Mouse (Mus musculus) fat pad, adult 2 months (tissue): ENCODE data around the gene Tgm1.
"Not testable (repeated sequence)": the region's sequence is repeated elsewhere in the genome, so short reads cannot be mapped to it uniquely, and the experiment has no call there.

Source experiments
- DNase-seq: peaks from one replicate; pipeline ENCODE4 v3.0.0-alpha.2; 2011; ENCODE audit warnings: low read depth, low spot score; ENCODE audit errors: extremely low read depth

Tgm1 gene

DNA sequence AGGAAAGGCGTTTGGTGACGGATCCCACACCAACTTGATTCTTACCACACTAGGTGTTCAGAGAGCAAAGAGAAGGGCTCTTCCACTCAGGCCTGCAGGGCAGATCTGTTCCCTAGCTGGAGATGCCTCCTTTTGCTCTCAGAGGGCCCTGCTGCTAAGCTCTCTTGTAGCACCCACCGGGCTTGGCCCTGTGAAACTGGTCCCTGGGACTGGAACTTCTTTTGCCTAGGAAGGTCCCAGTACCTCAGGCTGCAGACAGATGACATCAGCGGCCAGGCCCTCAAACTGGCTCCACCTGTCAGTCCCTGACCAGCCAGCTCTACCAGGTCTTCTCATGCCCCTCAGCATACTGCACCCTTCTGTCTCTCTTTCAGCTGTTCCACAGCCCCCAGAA lies at the start of gene Tgm1:
Tgm1 (minus strand) TSS at position 198 of the 394 bp plus-strand sequence.
- no peak for DNase-seq

DNA sequence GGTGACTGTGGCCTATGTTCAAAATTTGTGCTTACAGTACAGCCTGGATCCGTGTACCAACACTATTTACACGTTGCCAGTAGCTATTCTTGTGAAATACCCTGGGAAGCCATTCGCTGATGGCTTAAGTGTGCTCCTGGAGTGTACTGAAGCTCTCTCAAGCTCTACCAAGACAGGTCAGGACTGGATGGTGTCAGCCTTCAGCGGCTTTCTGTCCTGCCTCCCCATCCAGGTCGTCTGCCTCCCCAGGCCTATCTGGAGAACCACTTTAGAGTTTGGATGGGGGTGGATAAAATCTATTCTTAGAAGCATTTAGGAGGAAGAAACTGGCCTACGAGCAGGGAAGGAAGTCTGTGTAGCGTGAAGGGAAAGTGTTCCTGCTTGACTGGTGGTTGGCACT lies 49.4 kb upstream of the Tgm1 start:
- DNase-seq, result peak; percentile 74

DNA sequence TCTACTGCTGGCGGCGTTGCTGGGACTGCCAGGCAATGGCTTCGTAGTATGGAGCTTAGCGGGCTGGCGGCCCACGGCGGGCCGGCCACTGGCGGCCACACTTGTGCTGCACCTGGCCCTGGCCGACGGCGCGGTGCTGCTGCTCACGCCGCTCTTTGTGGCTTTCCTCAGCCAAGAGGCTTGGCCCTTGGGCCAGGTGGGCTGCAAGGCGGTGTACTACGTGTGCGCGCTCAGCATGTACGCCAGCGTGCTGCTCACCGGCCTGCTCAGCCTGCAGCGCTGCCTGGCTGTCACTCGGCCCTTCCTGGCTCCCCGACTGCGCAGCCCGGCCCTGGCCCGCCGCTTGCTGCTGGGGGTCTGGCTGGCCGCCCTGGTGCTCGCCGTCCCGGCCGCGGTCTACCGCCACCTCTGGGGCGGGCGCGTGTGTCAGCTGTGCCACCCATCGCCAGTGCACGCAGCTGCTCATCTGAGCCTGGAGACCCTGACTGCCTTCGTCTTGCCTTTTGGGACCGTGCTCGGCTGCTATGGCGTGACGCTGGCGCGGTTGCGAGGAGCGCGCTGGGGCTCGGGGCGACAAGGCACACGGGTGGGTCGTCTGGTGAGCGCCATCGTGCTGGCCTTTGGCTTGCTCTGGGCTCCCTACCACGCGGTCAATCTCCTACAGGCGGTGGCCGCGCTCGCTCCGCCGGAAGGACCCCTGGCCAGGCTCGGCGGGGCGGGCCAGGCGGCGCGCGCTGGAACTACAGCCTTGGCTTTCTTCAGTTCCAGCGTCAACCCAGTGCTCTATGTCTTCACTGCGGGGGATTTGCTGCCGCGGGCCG lies 48.5 kb upstream of the Tgm1 start:
- DNase-seq, result no peak

DNA sequence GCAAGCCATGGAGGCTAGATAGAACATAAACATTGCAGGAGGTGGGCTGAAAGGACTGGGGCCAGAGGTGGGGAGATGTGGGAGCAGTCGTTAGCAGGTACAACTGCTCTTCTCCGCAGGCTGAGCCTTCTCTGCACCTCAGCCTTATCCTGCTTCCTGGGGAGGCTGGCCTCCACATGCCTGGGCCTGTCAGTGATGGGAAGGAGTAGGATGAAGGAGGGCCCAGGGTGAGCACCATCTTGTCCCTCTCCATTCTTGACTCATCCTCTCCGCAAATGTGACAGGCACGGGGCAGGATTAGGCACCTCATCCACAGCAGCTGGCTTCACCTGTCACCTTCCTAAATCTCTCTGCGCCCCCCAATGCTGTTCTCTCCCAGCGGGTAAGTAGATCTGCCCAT lies 47.4 kb upstream of the Tgm1 start, which contains the start of gene Ltb4r2:
Ltb4r2 (plus strand) TSS at position 266 of the 400 bp plus-strand sequence.
- no peak for DNase-seq

DNA sequence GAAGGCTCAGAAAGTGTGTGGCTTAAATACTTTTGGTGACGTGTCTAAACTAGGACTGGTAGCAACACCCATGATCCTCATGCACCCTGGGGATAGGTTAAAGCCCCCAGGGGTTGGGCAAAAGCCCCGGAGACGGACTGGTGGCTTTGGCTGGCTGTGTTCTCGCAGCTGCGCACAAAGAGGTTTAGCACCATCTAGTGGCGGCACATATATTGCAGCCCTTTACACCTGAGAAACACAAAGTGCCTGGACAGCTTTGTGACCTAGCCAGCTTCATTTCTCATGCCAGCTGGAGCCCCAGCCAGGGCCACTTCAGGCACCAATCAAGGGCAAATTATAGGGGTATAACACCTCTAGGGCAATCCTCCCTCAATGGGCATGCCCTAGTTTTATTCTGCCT lies 46.4 kb upstream of the Tgm1 start:
- not testable (repeated sequence) for DNase-seq

DNA sequence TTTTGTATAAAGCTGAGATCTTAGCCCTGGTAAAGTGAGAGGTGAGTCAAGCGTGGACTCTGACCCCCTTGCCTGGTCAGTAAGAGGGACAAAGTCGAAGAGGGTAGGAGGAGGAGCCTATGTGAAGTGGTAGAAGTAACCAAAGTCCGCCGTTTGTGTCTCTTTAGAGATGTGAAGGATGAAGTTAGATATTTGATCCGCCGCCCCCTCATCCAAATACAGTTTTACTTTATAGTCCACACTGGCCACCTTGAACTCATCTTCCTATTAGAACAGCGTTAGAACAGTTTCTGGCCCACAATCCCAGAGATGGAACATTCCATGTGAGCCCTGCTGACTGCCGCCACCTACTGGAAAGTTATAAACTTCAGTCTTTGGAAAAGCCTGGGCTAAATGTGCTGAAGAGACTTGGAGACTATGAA lies 44.6 kb upstream of the Tgm1 start, which contains the start of gene Cideb:
Cideb (minus strand) TSS at position 96 of the 422 bp plus-strand sequence.
- DNase-seq, result no peak

DNA sequence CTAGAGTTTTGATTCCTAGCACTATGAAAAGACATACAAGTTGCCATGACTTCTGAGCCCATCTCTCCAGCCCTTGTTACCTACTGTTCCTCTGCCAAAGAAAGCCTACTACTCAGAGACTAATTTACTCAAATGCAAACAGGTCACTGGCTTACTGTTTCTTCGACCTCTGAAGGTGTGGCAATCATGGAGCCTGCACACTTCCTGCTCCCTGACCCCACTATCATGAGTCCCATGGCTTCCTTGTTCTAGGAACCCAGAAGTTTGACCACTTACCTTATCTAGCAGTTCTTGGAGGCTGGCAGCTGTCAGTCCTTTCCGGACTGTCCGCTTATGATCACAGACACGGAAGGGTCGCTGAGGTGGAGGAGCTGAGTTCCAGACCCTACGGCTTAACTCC lies 43.8 kb upstream of the Tgm1 start:
- no peak for DNase-seq

DNA sequence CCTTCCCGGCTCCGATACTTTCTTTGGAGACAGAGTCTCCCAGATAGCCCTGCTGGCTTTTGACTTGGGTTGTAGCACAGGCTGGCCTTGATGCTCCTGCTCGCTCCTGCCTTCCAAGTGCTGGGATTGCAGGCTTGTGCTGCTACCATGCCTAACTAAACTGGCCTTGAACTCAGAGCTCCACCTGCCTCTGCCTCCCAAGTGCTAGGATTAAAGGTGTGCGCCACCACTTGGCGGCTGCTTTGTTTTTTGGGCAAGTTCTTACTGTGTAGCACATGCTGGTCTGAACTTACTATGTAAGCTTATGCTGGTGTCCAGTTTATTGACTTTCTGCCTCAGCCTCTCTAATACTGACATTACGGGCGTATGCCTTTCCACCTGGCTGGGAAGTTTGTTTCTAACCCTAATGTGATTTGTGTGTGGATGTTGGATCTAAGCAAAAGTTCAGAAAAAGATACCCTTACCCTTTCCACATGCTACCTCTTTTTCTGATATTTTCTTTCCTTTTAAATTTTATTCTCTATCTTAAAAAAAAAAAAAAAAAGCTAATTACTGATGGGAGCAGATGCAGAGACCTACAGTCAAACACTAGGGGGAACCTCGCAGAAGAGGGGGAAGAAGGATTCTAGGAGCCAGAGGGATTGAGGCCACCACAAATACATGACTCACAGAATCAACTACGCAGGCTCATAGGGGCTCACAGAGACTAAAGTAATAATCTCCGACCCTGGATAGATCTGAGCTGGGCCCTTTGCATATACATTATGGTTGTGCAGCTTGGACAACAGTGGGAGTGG lies 33.5 kb upstream of the Tgm1 start:
- DNase-seq, result no peak

DNA sequence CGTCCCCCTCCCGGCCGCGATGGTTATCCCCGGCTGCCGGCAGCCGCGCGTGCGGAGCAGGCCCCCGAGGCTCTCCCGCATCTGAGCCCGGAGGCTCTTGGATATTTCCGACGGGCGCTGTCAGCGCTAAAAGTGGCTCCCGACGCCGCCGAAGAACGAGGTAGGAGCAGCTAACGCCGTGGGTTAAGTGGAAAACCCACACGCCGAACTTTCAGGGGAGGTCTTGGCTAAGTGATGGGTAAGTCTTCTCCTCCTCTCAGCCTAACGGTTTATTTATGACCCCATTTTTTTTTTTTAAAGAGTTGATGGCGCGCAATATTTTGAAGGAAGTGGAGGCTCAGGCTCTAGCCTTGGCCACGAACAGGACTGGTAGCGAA lies 32.1 kb upstream of the Tgm1 start:
- no peak for DNase-seq

DNA sequence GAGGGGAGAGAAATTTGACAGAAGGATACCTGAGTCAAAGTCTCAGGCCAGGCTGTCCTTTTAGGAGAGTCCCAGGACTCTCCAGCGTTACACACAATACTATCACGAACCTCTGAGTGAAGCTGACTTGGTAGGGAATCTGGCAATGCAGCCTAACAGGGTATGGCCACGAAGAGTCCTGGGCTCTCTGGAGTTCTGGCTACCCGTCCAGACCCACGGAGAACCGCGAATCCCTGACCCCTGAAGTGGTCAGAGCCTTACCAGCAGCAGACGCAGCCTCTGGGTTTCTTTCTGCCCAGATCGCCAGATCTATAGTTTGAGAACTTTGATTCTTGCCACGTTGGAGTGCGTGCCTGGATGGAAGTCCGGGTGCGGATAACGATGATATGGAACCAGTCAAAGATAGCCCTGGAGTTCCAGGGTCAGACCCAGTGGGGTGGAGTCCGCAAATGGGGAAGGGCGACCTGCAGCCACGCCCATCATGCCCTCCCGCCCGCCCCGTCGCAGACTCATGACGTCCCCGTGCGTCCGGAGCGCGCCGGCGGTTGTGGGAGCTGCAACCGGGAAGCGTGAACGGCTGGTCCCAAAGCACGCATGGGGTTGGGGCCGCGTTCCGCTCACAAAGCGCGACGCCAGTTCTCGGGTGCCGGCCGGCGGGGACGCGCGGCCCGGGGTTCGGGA lies 31.6 kb upstream of the Tgm1 start, which contains the start of the genes Dhrs1 and Nop9:
Dhrs1 (minus strand) TSS at position 511 of the 681 bp plus-strand sequence.
Nop9 (plus strand) TSS at position 514 of the 681 bp plus-strand sequence.
- DNase-seq, result no peak

DNA sequence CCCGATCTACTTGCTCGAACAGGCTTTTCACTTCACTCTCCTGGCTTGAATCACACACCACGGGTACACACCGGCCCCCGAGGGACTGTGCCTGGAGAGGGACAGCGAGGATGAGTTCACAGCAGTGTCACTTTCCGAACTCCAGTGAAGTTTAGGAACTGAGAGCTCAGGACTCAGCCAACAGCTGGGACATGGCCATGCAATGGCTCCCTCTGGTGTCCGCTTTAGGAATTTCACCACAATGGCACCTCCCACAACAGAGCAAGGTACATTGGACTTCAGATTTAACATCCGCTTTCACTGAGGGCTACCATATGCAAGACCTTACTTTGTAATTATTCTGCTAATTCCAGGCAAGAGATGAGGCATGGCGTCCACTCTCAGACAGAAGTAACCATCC lies 30.0 kb upstream of the Tgm1 start:
- no peak for DNase-seq

DNA sequence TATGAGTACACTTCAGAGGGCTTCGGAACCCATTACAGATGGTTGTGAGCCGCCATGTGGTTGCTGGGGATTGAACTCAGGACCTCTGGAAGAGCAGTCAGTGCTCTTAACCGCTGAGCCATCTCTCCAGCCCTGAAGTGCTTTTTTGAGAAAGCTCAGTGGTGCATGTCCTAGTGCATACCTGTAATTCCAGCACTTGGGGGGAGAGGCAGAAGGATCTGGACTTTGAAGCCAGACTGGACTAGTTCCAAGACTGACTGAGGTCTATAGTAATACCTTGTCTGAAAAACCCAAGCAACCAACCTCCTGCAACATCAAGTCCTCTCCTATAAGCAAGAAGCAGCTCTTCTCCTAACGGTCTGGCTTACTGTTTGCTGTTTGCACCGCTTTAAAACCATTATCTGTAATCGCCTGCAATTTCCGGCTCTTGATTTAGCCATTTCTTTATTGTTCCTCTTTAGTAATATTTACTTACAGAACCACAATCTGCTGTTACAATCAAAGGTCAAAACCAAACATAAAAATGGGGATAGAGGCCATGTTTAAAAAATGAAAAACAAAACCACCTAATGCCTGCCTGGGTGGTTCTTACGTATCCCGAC lies 23.5 kb upstream of the Tgm1 start:
- DNase-seq, result no peak

DNA sequence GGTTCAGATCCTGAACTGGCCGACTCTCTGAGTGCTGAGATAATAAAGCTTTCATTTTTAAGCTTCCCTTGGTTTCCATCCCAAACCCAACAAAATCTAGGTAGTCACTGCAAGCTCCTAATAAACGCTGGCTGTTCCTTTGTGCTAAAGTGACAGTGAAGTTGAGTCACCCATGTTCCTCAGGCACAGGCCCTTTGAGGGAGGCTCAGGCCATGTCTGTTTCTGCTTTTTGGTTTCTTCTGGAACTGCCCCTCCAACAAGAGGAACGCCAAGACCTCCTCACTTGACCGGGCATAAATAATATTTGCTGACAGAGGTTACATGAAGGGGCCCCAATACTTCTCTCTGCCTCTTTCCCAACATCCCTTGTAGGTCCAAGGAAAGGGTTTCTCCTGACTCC lies 22.0 kb upstream of the Tgm1 start:
- DNase-seq, result no peak

DNA sequence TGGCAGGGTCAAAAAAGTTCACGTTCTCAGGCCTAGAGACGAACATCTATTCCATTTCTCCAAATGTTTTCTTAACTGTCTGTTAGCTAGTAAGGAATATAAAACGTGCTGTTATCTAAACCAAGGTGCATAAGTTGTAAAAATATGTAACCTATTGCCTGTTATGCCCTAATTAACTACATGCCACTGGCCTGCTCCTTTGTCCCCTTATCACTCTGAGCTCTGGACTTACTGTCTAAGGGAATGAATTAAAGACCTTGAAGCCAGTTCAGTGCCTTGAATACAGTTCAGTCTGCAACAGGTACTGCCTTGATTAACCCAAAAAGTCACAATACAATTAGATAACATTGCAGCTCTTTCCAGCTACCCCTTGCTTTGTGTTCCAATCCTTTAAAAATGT lies 21.6 kb upstream of the Tgm1 start:
- no peak for DNase-seq

DNA sequence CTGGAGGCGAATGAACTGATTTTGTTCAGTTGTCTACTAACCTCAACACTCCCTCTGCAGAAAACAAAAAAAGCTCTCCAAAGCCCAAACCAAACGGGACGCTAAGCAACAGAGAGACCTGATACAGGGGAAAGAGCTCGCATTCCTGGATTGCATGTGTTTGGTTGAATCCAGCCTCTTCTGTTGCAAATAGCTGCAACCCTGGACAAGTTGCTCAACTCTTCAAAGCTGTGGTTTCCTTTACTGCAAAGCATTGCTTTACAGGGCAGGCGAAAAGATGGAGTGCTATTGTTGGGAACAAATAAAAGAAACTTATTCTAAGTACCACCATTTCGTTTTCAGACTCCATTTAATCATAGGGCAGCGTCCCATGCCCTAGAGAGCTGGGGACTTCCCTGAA lies 21.1 kb upstream of the Tgm1 start:
- no peak for DNase-seq

DNA sequence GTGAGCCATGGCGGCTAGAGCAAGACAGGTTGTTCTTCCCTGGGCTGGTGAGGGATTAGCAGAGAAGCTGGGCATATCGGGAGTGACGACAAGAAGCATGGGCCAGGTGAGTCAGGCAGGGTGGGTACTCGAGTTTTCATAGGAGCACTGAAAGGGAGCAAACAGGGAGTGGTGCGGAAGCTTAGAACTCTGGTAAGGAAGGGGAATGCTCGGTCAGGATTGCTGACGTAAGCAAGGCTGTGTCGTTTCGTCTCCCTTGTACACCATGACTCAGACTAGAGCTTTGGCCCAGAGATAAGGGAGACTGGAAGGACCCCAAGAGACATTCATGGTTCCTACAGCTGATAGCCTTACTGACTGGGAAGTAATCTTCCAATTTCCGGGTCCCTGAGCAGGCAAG lies 20.2 kb upstream of the Tgm1 start:
- no peak for DNase-seq

DNA sequence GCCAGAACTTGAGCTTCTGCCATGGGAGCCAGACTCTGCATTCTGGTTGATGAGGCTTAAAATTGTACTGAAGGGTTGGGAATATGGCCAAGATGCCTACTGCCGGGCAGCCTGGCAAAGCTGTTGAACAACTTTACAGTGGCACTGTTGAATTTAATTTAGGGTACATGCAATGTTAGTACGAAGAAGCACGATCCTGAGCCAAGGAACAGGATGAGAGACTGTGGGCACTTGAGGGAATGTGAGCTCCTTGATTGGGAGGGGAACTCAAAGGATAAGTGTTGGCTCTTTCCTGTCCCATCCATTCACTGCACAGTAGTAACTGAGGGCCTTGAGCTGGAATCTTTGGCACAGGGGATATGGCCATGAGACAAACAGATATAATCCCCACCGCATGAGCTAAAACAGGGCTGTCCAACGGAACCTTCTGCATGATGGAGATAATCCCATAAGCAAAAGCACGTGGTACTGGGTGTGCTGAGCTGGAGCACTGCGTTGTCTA lies 16.9 kb upstream of the Tgm1 start:
- no peak for DNase-seq

DNA sequence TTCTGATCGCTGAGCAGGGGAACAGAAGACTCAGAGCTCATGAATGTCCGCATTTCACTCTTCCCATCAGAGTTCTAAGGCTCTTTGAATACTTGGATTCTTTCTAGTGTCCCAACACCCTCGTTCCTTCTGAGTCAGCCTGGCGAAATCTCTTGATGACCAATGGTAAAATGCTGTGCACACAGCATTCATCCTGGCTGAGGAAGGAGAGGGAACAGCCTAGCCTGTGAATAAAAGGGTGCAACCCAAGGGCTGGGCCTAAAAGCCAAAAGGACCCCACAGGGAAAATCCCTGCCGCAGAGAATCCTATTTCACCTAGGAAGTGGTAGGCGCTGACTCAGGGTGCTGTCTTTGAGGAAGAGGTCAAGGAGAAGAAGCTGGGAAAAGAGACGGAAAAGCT lies 16.4 kb upstream of the Tgm1 start:
- DNase-seq, result no peak

DNA sequence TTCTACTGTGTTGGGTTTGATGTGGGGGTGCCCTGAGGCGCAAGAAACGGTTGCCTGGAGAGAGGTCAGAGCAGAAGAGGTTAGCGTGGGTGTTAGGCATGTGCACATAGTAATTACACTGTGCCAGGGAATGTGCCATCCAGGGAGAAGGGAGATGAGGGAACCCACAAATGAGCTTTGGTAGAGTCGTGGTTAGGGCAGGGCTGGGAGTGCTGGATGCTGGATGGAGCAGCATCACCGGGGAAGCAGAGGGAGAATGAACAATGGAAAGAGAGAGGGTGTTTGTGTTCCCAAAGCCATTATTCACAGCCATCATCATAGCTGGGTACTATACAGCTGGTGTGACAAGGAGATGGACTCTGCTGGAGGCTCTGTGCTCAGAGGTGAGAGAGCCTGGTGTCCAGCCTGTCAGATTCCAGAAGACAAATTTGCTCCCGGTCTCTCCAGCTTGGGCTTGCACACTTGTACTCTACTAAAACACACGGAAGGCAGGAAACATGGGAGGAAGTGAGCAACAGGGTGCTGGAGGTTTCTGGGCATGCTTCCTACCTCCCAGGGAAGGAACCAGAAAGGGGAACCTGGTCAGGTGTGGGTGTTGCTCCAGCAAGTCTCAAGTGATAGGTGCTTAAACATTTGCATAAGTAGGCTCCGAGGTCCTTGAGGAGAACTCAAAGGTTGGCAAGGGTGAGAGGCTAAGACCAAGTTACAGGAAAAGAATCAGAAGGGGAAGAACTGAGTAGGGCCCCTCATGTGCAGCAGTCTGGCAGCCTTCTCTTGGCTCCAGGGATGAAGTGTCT lies 14.4 kb upstream of the Tgm1 start:
- no peak for DNase-seq

DNA sequence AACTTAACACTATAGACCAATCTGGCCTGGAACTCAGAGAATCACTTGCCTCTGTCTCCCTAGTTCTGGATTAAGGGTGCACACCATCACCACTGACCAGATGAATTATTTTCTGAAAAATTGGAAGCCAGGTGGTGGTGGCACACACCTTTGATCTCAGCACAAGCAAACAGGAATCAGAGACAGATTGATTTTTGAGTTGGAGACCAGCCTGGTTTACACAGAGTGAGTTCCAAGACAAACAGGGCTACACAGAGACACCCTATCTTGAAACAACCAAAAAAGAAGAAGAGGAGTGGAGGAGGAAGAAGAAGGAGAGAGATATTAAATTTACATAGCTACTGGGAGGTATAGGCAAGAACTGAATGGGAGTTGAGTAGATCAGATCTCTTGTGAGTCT lies 12.5 kb upstream of the Tgm1 start:
- no peak for DNase-seq
